Mouse (Mus musculus) cerebellum, adult 9-10 months (tissue): ENCODE measurements around the gene Cdkal1.

Experiments used
- DNase-seq: peaks from one replicate; pipeline ENCODE4 v3.0.0; 2022

Cdkal1 gene

GRCm38 (mm10) chr13:29621881-29622280, 233.6 kb downstream of the Cdkal1 start:
- no peak for DNase-seq

- no peak for DNase-seq
Measured at GRCm38 (mm10) chr13:29621363-29621762, 234.1 kb downstream of the Cdkal1 start.

- no peak for DNase-seq
Measured at GRCm38 (mm10) chr13:29620826-29621225, 234.6 kb downstream of the Cdkal1 start.

GRCm38 (mm10) chr13:29616654-29617171, 238.8 kb downstream of the Cdkal1 start:
- DNase-seq, result no peak

- no peak for DNase-seq
Measured at GRCm38 (mm10) chr13:29615987-29616386, 239.5 kb downstream of the Cdkal1 start.

GRCm38 (mm10) chr13:29615081-29615480, 240.4 kb downstream of the Cdkal1 start:
- no peak for DNase-seq

GRCm38 (mm10) chr13:29610051-29610931, 245.2 kb downstream of the Cdkal1 start:
- DNase-seq, result no peak

GRCm38 (mm10) chr13:29609441-29609840, 246.0 kb downstream of the Cdkal1 start:
- DNase-seq, result no peak

GRCm38 (mm10) chr13:29604241-29604640, 251.2 kb downstream of the Cdkal1 start:
- peak; percentile 27 for DNase-seq

GRCm38 (mm10) chr13:29603597-29603996, 251.9 kb downstream of the Cdkal1 start:
- DNase-seq, result no peak

GRCm38 (mm10) chr13:29601033-29601432, 254.4 kb downstream of the Cdkal1 start:
- no peak for DNase-seq

- DNase-seq, result no peak
Measured at GRCm38 (mm10) chr13:29599646-29600045, 255.8 kb downstream of the Cdkal1 start.

- no peak for DNase-seq
Measured at GRCm38 (mm10) chr13:29596735-29597134, 258.7 kb downstream of the Cdkal1 start.

- DNase-seq, result no peak
Measured at GRCm38 (mm10) chr13:29593096-29593495, 262.4 kb downstream of the Cdkal1 start.

GRCm38 (mm10) chr13:29590685-29591084, 264.8 kb downstream of the Cdkal1 start:
- no peak for DNase-seq

GRCm38 (mm10) chr13:29590164-29590563, 265.3 kb downstream of the Cdkal1 start:
- no peak for DNase-seq

GRCm38 (mm10) chr13:29588693-29589092, 266.8 kb downstream of the Cdkal1 start:
- no peak for DNase-seq

- DNase-seq, result peak; percentile 18
Measured at GRCm38 (mm10) chr13:29581762-29582700, 273.4 kb downstream of the Cdkal1 start.

- no peak for DNase-seq
Measured at GRCm38 (mm10) chr13:29580780-29581179, 274.7 kb downstream of the Cdkal1 start.

GRCm38 (mm10) chr13:29580009-29580408, 275.5 kb downstream of the Cdkal1 start:
- no peak for DNase-seq

GRCm38 (mm10) chr13:29578621-29579020, 276.9 kb downstream of the Cdkal1 start:
- DNase-seq, result no peak

- no peak for DNase-seq
Measured at GRCm38 (mm10) chr13:29574784-29575183, 280.7 kb downstream of the Cdkal1 start.

- DNase-seq, result no peak
Measured at GRCm38 (mm10) chr13:29572477-29572876, 283.0 kb downstream of the Cdkal1 start.
